Mouse (Mus musculus) limb, embryonic 14.5 days (tissue): ENCODE measurements at regions not wholly inside any gene's neighbourhood (a gene's known extent, or its start where the extent isn't known, plus 50 kb on each side); places are given as distances from the start of the nearest gene placed in this dataset.

Source experiments
- ATAC-seq: fragments of 200-750 bp; cut with Nextera tagmentation; 2 replicates; pipeline ENCODE4 v1.8.0; 2017; ENCODE audit warnings: low read depth, moderate number of reproducible peaks, moderate TSS enrichment; ENCODE audit not compliant: low FRiP score
- DNase-seq: peaks from one replicate; pipeline ENCODE4 v3.0.0-alpha.2; 2015; ENCODE audit warnings: low spot score
- H3K27ac ChIP-seq: fragments of 300-500 bp; sonication (generic); replicated peaks from 2 replicates; pipeline ENCODE4 v1.5.1; 2014; ENCODE audit warnings: low read depth, mild to moderate bottlenecking, low read length, moderate library complexity, mixed read lengths
- H3K27me3 ChIP-seq: fragments of 300-500 bp; sonication (generic); 2 replicates; pipeline ENCODE4 v1.6.1; 2014; ENCODE audit warnings: low read length, mixed read lengths; ENCODE audit not compliant: control insufficient read depth, insufficient read depth
- H3K36me3 ChIP-seq: fragments of 300-500 bp; sonication (generic); 2 replicates; pipeline ENCODE4 v1.6.1; 2014; ENCODE audit warnings: mild to moderate bottlenecking, low read length, moderate library complexity, mixed read lengths; ENCODE audit not compliant: control insufficient read depth, insufficient read depth
- H3K4me1 ChIP-seq: fragments of 300-500 bp; sonication (generic); 2 replicates; pipeline ENCODE4 v1.6.1; 2014; ENCODE audit warnings: antibody characterized with exemption, low read length, mixed read lengths; ENCODE audit not compliant: control insufficient read depth, insufficient read depth
- H3K4me2 ChIP-seq: fragments of 300-500 bp; sonication (generic); replicated peaks from 2 replicates; pipeline ENCODE4 v1.6.1; 2014; ENCODE audit warnings: low read depth, mild to moderate bottlenecking, low read length, moderate library complexity; ENCODE audit not compliant: severe bottlenecking
- H3K4me3 ChIP-seq: fragments of 300-500 bp; sonication (generic); replicated peaks from 2 replicates; pipeline ENCODE4 v1.5.1; 2014; ENCODE audit warnings: low read length
- H3K9ac ChIP-seq: fragments of 300-500 bp; sonication (generic); 2 replicates; pipeline ENCODE4 v1.6.1; 2014; ENCODE audit warnings: mild to moderate bottlenecking, low read depth, low read length, moderate library complexity; ENCODE audit not compliant: severe bottlenecking
- H3K9me3 ChIP-seq: fragments of 300-500 bp; sonication (generic); 2 replicates; pipeline ENCODE4 v1.6.1; 2016; ENCODE audit warnings: low read length; ENCODE audit not compliant: control insufficient read depth
- POLR2A ChIP-seq: fragments of 200-500 bp; IDR thresholded peaks from 2 replicates; pipeline ENCODE4 v1.8.0; 2012; ENCODE audit warnings: inconsistent platforms, mild to moderate bottlenecking, moderate library complexity, borderline replicate concordance; ENCODE audit not compliant: insufficient read depth, insufficient read length; ENCODE audit errors: extremely low read depth
- WGBS: fragments of 180-500 bp; shearing (Covaris S2); extraction: QIAGEN DNeasy Blood & Tissue Kit; methylation state at CpG from one replicate; pipeline ENCODE4 v1.1.7; 2014; 5-methylcytosine and 5-hydroxymethylcytosine counted together

GRCm38 (mm10) chr12:109857705-109858104 is 257.6 kb upstream of the Rtl1 start:
- Histone ChIP-seq H3K9ac (no peak overlapping the region), H3K9me3 (no peaks in the 10 kb centered on the region), H3K27me3 (no peaks in the 10 kb centered on the region), H3K4me1 (no peaks in the 10 kb centered on the region), H3K27ac (no peak overlapping the region), H3K4me3 (no peak overlapping the region), H3K36me3 (no peaks in the 10 kb centered on the region), H3K4me2 (no peak overlapping the region)
- DNase-seq (peak; percentile 25), ATAC-seq (no peak)
- no peak for TF ChIP-seq POLR2A
- WGBS: 46% methylated on average over 4 of the region's 4 CpGs

GRCm38 (mm10) chr12:109864826-109865225 is 264.7 kb upstream of the Rtl1 start:
- no peaks in the 10 kb centered on the region for H3K27me3 ChIP-seq
- TF ChIP-seq POLR2A: no peak
- no peaks in the 10 kb centered on the region for H3K36me3 ChIP-seq
- no peak overlapping the region for H3K9ac ChIP-seq
- no peak overlapping the region for H3K4me3 ChIP-seq
- no peak overlapping the region for H3K4me2 ChIP-seq
- WGBS: 66% methylated on average over 4 of the region's 4 CpGs
- no peak overlapping the region for H3K27ac ChIP-seq
- DNase-seq: no peak
- no peaks in the 10 kb centered on the region for H3K4me1 ChIP-seq
- ATAC-seq: no peak
- H3K9me3 ChIP-seq: no peaks in the 10 kb centered on the region

- Histone ChIP-seq H3K4me2 (no peak overlapping the region), H3K36me3 (no peaks in the 10 kb centered on the region), H3K27ac (no peak overlapping the region), H3K4me1 (no peaks in the 10 kb centered on the region), H3K9ac (no peak overlapping the region), H3K9me3 (no peaks in the 10 kb centered on the region), H3K27me3 (no peaks in the 10 kb centered on the region), H3K4me3 (no peak overlapping the region)
- 80% methylated on average over 14 of the region's 14 CpGs for WGBS
- no peak for ATAC-seq
- DNase-seq: no peak
- no peak for TF ChIP-seq POLR2A
Observed at GRCm38 (mm10) chr12:109871021-109871420, 270.9 kb upstream of the Rtl1 start.

- TF ChIP-seq POLR2A: no peak
- ATAC-seq (no peak), DNase-seq (no peak)
- Histone ChIP-seq H3K4me2 (no peak overlapping the region), H3K9ac (no peak overlapping the region), H3K9me3 (no peaks in the 10 kb centered on the region), H3K4me3 (no peak overlapping the region), H3K27ac (no peak overlapping the region), H3K27me3 (no peaks in the 10 kb centered on the region), H3K4me1 (no peaks in the 10 kb centered on the region), H3K36me3 (no peaks in the 10 kb centered on the region)
- WGBS: 86% methylated on average over 7 of the region's 7 CpGs
Observed at GRCm38 (mm10) chr12:109874466-109874865, 274.3 kb upstream of the Rtl1 start.

GRCm38 (mm10) chr12:109881108-109881507 is 281.0 kb upstream of the Rtl1 start:
- WGBS: 86% methylated on average over 3 of the region's 3 CpGs
- H3K36me3 ChIP-seq: no peaks in the 10 kb centered on the region
- no peak for ATAC-seq
- no peaks in the 10 kb centered on the region for H3K4me1 ChIP-seq
- no peaks in the 10 kb centered on the region for H3K9me3 ChIP-seq
- H3K9ac ChIP-seq: no peak overlapping the region
- no peaks in the 10 kb centered on the region for H3K27me3 ChIP-seq
- no peak overlapping the region for H3K4me3 ChIP-seq
- H3K27ac ChIP-seq: no peak overlapping the region
- no peak for DNase-seq
- TF ChIP-seq POLR2A: no peak
- H3K4me2 ChIP-seq: no peak overlapping the region

GRCm38 (mm10) chr12:109891206-109891605 is 291.1 kb upstream of the Rtl1 start:
- no peak overlapping the region for H3K4me2 ChIP-seq
- H3K27ac ChIP-seq: no peak overlapping the region
- H3K9ac ChIP-seq: no peak overlapping the region
- 82% methylated on average over 2 of the region's 2 CpGs for WGBS
- H3K9me3 ChIP-seq: no peaks in the 10 kb centered on the region
- H3K27me3 ChIP-seq: 0 out of 2 replicates have a peak, but pooled peaks cover 3% of the 10 kb centered on the region
- no peaks in the 10 kb centered on the region for H3K36me3 ChIP-seq
- no peak overlapping the region for H3K4me3 ChIP-seq
- no peak for ATAC-seq
- no peak for TF ChIP-seq POLR2A
- H3K4me1 ChIP-seq: peaks cover 19% of the 10 kb centered on the region
- DNase-seq: no peak
